Mouse (Mus musculus) A20 (cell line): ENCODE measurements around the gene Myog.

ENCODE experiments used
- DNase-seq: peaks from one replicate; pipeline ENCODE4 v3.0.0-alpha.2; 2011; ENCODE audit warnings: low read depth, low spot score

Gene Myog

GRCm38 (mm10) chr1:134285458-134286120, 4.2 kb upstream of the Myog start:
- peak; percentile 36 for DNase-seq

- DNase-seq: no peak
These were observed 1.6 kb upstream of the Myog start for GRCm38 (mm10) chr1:134288239-134288638.

GRCm38 (mm10) chr1:134290300-134290699, 511 bp downstream of the Myog start:
- no peak for DNase-seq

DNA sequence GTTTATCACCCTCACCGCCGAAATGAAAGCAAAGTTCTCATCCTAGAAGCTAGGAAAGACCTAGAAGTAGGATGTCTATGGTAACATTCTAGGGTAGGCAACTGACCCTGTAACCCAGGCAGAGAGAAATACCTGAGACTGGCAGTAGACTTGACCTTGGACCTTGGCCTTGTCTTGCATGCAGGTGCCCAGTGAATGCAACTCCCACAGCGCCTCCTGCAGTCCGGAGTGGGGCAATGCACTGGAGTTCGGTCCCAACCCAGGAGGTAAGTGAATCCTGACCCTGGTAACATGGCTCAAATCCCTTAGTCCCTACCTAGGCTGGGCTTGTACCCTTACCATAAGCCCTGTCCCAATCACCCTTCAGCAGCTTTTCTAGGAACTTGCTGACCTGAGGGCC, 1.1 kb downstream of the Myog start:
- peak; percentile 47 for DNase-seq

DNA sequence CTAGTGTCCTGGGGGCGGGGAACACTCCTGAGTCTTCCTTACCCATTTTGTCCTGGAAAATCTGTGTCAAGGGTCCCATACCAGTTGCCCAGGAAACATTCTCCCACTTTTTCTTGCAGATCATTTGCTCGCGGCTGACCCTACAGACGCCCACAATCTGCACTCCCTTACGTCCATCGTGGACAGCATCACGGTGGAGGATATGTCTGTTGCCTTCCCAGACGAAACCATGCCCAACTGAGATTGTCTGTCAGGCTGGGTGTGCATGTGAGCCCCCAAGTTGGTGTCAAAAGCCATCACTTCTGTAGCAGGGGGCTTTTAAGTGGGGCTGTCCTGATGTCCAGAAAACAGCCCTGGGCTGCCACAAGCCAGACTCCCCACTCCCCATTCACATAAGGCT, 1.8 kb downstream of the Myog start:
- no peak for DNase-seq

DNA sequence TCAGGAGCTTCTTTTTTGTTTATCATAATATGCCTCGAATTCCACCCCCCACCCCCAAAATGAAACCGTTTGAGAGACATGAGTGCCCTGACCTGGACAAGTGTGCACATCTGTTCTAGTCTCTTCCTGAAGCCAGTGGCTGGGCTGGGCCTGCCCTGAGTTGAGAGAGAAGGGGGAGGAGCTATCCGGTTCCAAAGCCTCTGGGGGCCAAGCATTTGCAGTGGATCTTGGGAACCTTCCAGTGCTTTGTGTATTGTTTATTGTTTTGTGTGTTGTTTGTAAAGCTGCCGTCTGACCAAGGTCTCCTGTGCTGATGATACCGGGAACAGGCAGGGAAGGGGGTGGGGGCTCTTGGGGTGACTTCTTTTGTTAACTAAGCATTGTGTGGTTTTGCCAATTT, 2.3 kb downstream of the Myog start:
- no peak for DNase-seq

DNA sequence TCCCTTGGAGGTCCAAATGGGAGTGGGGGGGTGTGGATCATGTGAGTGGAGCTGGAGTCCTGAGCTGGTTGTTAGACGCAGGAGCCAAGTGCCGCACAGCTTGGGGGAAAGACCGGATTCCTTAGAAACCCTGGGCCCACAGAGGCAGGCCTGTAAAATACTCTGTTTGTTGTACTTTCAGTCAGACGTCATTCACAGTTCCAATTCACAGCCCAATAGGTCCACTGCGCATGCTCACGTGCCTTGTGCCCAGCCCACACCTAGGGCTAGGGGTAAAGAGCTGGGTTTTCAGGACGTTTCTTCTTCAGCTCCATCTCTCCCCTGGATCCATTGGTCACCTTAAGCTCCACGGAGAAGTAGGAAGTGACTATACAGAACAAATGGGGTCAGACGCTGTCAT, 2.8 kb downstream of the Myog start:
- DNase-seq: no peak

DNA sequence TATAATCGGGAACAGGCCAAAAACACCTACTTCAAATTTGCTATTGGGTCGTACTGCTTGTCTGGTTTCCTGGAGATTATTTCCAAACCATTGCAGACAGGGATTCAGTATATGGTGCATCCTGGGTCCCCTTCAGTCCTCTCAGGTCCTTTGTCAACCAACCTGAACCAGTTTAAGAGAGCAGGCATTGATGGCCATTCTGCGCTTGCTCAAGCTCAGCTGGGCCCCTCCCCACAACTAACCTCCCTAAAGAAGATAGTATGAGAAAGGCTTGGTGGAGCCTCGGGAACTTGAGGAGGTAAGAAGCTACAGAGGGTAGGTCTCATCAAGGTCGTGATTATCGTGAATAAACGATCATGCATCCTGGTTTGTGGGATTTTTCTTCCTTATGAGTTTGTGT, 3.5 kb downstream of the Myog start:
- no peak for DNase-seq

GRCm38 (mm10) chr1:134293738-134294604, 4.2 kb downstream of the Myog start:
- DNase-seq: no peak

- DNase-seq: no peak
These were observed 7.5 kb downstream of the Myog start for GRCm38 (mm10) chr1:134297265-134297664.

DNA sequence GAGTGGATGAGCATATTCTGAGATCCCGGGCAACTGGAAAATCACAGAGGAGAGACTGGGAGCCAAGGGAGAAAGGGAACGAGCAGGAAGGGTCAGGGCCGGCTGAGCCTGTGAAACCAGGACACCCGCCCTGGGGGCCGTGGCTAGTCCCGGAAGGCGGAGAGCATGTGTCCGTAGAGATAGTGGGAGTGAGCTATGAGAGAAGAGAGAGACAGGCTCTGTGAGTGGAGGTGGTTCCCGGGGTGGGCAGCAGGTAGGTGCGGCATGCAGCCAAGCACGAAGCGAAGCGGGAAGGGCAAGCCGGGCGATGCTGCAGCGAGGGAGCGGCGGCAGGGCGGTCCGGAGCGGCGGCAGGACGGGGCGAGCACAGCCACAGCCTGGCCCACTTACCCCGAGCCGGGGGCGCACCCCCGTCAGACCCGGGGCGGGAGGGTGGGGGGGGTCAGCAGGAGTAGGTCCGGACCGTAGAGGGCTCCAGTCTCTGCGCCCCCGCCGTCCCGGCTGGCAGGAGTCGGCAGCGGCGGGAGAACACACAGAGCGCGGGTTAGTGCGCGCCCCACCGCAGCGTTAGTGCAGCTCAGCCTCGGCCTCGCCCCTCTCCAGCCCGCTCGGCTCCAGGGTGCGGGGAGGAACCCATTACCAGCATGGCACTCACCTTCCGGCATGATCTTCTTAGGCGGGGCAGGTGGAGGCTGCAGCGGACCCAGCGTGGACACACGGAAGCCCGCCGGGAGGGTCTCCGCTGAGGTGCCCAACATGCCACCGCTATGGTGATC, 9.0 kb downstream of the Myog start:
- no peak for DNase-seq

DNA sequence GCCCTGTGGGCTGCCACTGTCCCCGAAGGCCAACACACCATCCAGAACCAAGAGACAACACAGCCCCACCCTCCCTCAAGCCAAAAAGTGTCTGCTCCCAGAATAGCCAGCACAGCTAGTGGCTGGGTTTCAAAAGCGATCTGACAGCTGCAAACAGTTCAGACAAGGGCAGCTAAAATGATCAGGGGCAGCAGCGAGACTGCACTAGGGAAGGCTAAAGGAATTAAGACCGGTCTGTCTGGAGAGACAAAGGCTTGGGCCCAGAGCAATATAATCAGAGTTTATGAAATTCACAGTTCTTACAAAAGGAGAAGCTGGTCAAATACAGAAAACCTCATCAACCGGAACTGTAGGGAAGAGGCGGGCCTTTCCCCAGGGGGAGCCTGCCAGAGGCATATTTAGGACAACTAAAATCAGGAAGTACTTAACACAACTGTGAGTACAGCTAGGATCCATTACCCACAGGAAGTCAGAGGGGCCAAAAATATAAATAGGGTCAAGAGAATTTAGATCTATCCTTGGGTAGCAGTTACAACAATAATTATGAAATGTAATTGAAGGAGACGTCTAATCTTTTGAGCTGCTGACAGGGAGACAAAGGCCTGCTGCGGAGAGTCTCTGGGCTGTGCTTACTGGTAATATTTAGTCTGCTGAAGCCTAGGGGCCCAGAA, 12.9 kb downstream of the Myog start:
- peak; percentile 76 for DNase-seq

GRCm38 (mm10) chr1:134304940-134305339, 15.2 kb downstream of the Myog start:
- no peak for DNase-seq

- DNase-seq: peak; percentile 43
These were observed 17.6 kb downstream of the Myog start for GRCm38 (mm10) chr1:134307409-134307808.

GRCm38 (mm10) chr1:134310291-134310690, 20.5 kb downstream of the Myog start:
- DNase-seq: no peak

DNA sequence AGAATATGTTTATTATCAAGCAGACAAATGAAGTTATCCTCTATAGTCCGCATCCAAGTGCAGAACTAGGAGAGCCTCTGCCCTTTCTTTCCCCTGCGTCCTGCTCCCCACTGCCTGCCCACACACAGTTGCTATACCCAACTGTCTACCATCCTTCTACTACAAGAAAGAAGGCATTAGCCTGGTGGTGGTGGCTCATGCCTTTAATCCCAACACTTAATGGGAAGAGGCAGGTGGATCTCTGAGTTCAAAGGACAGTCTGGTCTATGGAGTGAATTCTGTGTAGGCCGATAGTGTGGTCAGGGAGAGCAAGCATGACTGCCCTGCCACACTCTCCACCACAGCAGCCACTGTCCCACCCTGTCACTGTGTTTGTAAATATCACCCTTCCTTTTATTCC, 20.9 kb downstream of the Myog start:
- no peak for DNase-seq

- no peak for DNase-seq
These were observed 22.0 kb downstream of the Myog start for GRCm38 (mm10) chr1:134311760-134312159.

GRCm38 (mm10) chr1:134315181-134315580, 25.4 kb downstream of the Myog start:
- DNase-seq: no peak

- no peak for DNase-seq
These were observed 26.6 kb downstream of the Myog start for GRCm38 (mm10) chr1:134316361-134316760.

DNA sequence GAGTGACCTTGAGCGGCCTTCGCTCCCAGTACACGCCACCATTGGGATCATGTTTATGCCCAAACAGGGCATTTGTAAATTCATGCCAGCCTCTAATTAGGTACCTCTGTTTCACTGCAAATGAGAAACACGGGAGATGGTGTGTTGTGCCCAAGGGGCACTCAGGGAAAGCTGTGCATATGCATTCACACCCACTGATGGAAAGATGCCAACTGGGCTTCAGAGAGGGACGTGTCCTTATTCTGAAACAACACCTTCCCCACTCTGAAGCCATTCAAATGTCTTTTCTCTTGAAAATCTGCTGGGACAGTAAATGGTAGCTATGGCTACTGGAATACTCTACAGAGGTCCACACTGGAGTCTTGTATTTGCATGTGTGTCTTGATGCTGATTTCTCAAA, 28.5 kb downstream of the Myog start:
- DNase-seq: no peak

- no peak for DNase-seq
These were observed 31.0 kb downstream of the Myog start for GRCm38 (mm10) chr1:134320691-134321301.
